Mouse (Mus musculus): ENCODE results near the gene Rpa1. TPM values are rescaled to one million over a fixed set of nuclear protein-coding genes. Genes with fewer than 3 reads are reported as not detected.

Rpa1 gene
- total and polyA plus RNA-seq, 2 experiments = 10.5 to 21.4 TPM

DNA sequence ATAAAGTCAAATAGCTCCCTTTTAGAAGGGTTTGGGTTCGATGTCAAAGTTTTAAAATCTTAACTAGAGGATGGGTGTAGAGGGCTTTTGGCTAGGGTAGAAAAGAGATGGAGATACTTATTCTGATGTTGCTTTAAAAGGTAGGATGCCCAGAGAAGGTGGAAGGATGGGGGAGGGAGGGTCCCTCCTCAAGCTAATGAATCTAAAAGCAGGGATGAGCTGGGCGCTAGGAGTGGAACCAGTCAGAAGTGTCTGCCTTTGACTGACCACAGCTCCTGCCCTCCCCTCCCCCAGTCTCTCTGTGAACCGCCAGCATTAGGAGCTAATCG lies 69.1 kb downstream of the Rpa1 start:
- Histone ChIP-seq H3K9ac (ENCODE audit: low read depth, low read length) (peak overlapping the region; percentile 35; the same call in 1 of the 2 replicates), H3K36me3 (ENCODE audit: control insufficient read depth, insufficient read depth, low read length) (no peaks in the 10 kb centered on the region), H3K27me3 (ENCODE audit: control insufficient read depth, insufficient read depth, low read length) (no peaks in the 10 kb centered on the region), H3K27ac (replicated peaks; ENCODE audit: insufficient read depth, low read depth, low read length) (no peak overlapping the region), H3K79me2 (ENCODE audit: control insufficient read depth, insufficient read depth, low read length) (no peaks in the 10 kb centered on the region), H3K4me1 (ENCODE audit: control insufficient read depth, insufficient read depth, low read length) (peaks cover 2% of the 10 kb centered on the region), H3K4me3 (ENCODE audit: insufficient read depth, low read depth, low read length) (no peak overlapping the region)
- no peak for DNase-seq (ENCODE audit: extremely low read depth, low read depth, low spot score)
- WGBS = 36% methylated on average over 4 of the region's 4 CpGs
- TF ChIP-seq POLR2A (IDR thresholded peaks at IDR 0.05; ENCODE audit: extremely low read depth, insufficient read depth, low read length) (no peak), CTCF (IDR thresholded peaks at IDR 0.05; ENCODE audit: low read depth, low read length) (no peak)

DNA sequence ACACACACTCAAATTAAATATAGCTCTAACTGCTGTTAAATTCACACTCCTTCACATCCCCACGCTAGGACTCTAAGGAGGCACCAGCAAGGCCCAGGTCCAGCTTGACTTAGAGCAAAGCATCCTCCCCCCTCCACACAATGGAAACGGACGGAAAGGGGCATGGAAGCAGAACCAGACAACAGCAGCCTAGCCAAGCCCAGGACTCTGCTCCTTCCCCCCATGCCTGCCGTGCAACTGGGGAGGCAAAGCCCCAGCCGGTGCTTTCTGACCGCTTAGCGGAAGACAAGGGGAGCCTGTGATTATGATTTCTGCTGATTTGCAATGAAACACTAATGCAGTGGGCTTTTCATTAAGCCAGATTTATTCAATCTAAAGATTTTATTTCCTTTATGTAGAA lies 70.0 kb downstream of the Rpa1 start:
- no peak for TF ChIP-seq CTCF (IDR thresholded peaks at IDR 0.05; ENCODE audit: low read depth, low read length)
- no peak for TF ChIP-seq POLR2A (IDR thresholded peaks at IDR 0.05; ENCODE audit: extremely low read depth, insufficient read depth, low read length)
- H3K4me3 ChIP-seq (ENCODE audit: insufficient read depth, low read depth, low read length) = no peak overlapping the region
- no peaks in the 10 kb centered on the region for H3K36me3 ChIP-seq (ENCODE audit: control insufficient read depth, insufficient read depth, low read length)
- no peak overlapping the region for H3K9ac ChIP-seq (ENCODE audit: low read depth, low read length)
- no peak for DNase-seq (ENCODE audit: extremely low read depth, low read depth, low spot score)
- no peak overlapping the region for H3K27ac ChIP-seq (replicated peaks; ENCODE audit: insufficient read depth, low read depth, low read length)
- 95% methylated on average over 7 of the region's 7 CpGs for WGBS
- peaks cover 2% of the 10 kb centered on the region for H3K4me1 ChIP-seq (ENCODE audit: control insufficient read depth, insufficient read depth, low read length)
- H3K27me3 ChIP-seq (ENCODE audit: control insufficient read depth, insufficient read depth, low read length) = no peaks in the 10 kb centered on the region
- no peaks in the 10 kb centered on the region for H3K79me2 ChIP-seq (ENCODE audit: control insufficient read depth, insufficient read depth, low read length)

DNA sequence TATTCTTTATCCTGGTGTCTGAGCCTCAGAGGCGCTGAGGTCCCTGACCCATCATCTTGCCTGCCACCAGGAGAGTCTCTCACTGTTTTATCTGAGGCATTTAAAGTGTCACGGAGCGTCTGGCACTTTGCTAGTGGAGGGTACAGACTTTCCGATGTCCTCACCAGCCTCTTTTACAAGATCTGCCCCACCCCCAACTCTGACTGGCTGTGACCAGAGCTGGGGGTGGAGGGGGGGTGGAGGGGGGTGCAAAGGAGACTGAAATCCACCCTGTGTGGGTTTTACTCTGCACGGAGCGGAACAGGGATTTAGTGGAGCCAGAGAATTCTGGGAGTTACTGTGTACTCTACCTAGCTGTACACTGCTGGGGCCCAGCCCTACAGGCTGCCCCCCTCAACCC lies 73.1 kb downstream of the Rpa1 start:
- Histone ChIP-seq H3K9ac (ENCODE audit: low read depth, low read length) (no peak overlapping the region), H3K27ac (replicated peaks; ENCODE audit: insufficient read depth, low read depth, low read length) (no peak overlapping the region), H3K27me3 (ENCODE audit: control insufficient read depth, insufficient read depth, low read length) (no peaks in the 10 kb centered on the region), H3K36me3 (ENCODE audit: control insufficient read depth, insufficient read depth, low read length) (no peaks in the 10 kb centered on the region), H3K4me3 (ENCODE audit: insufficient read depth, low read depth, low read length) (no peak overlapping the region), H3K4me1 (ENCODE audit: control insufficient read depth, insufficient read depth, low read length) (peaks cover 4% of the 10 kb centered on the region), H3K79me2 (ENCODE audit: control insufficient read depth, insufficient read depth, low read length) (no peaks in the 10 kb centered on the region)
- 81% methylated on average over 6 of the region's 6 CpGs for WGBS
- DNase-seq (ENCODE audit: extremely low read depth, low read depth, low spot score) = no peak
- no peak for TF ChIP-seq POLR2A (IDR thresholded peaks at IDR 0.05; ENCODE audit: extremely low read depth, insufficient read depth, low read length)
- TF ChIP-seq CTCF (IDR thresholded peaks at IDR 0.05; ENCODE audit: low read depth, low read length) = no peak

- H3K4me3 ChIP-seq (ENCODE audit: insufficient read depth, low read depth, low read length) = no peak overlapping the region
- H3K27ac ChIP-seq (replicated peaks; ENCODE audit: insufficient read depth, low read depth, low read length) = no peak overlapping the region
- no peaks in the 10 kb centered on the region for H3K79me2 ChIP-seq (ENCODE audit: control insufficient read depth, insufficient read depth, low read length)
- TF ChIP-seq CTCF (IDR thresholded peaks at IDR 0.05; ENCODE audit: low read depth, low read length) = no peak
- TF ChIP-seq POLR2A (IDR thresholded peaks at IDR 0.05; ENCODE audit: extremely low read depth, insufficient read depth, low read length) = no peak
- H3K36me3 ChIP-seq (ENCODE audit: control insufficient read depth, insufficient read depth, low read length) = no peaks in the 10 kb centered on the region
- H3K27me3 ChIP-seq (ENCODE audit: control insufficient read depth, insufficient read depth, low read length) = no peaks in the 10 kb centered on the region
- no peak overlapping the region for H3K9ac ChIP-seq (ENCODE audit: low read depth, low read length)
- 70% methylated on average over 8 of the region's 8 CpGs for WGBS
- DNase-seq (ENCODE audit: extremely low read depth, low read depth, low spot score) = no peak
- peaks cover 3% of the 10 kb centered on the region for H3K4me1 ChIP-seq (ENCODE audit: control insufficient read depth, insufficient read depth, low read length)
These were observed 74.7 kb downstream of the Rpa1 start for GRCm38 (mm10) chr11:75273466-75273865.

GRCm38 (mm10) chr11:75270985-75271434 lies 77.1 kb downstream of the Rpa1 start:
- Histone ChIP-seq H3K4me1 (ENCODE audit: control insufficient read depth, insufficient read depth, low read length) (peaks cover 6% of the 10 kb centered on the region; the same call in 1 of the 2 replicates), H3K79me2 (ENCODE audit: control insufficient read depth, insufficient read depth, low read length) (no peaks in the 10 kb centered on the region), H3K36me3 (ENCODE audit: control insufficient read depth, insufficient read depth, low read length) (no peaks in the 10 kb centered on the region), H3K27ac (replicated peaks; ENCODE audit: insufficient read depth, low read depth, low read length) (no peak overlapping the region), H3K4me3 (ENCODE audit: insufficient read depth, low read depth, low read length) (peak overlapping the region; percentile 29; the same call in 1 of the 2 replicates), H3K9ac (ENCODE audit: low read depth, low read length) (0 out of 2 replicates have a peak overlapping the region, but pooled peaks have one; percentile 4), H3K27me3 (ENCODE audit: control insufficient read depth, insufficient read depth, low read length) (no peaks in the 10 kb centered on the region)
- TF ChIP-seq POLR2A (IDR thresholded peaks at IDR 0.05; ENCODE audit: extremely low read depth, insufficient read depth, low read length) (no peak), CTCF (IDR thresholded peaks at IDR 0.05; ENCODE audit: low read depth, low read length) (no peak)
- DNase-seq (ENCODE audit: extremely low read depth, low read depth, low spot score) = peak; percentile 80
- 22% methylated on average over 7 of the region's 7 CpGs for WGBS

GRCm38 (mm10) chr11:75270276-75270984 lies 77.7 kb downstream of the Rpa1 start:
- Histone ChIP-seq H3K4me1 (ENCODE audit: control insufficient read depth, insufficient read depth, low read length) (peaks cover 6% of the 10 kb centered on the region; the same call in 1 of the 2 replicates), H3K9ac (ENCODE audit: low read depth, low read length) (no peak overlapping the region), H3K27me3 (ENCODE audit: control insufficient read depth, insufficient read depth, low read length) (no peaks in the 10 kb centered on the region), H3K79me2 (ENCODE audit: control insufficient read depth, insufficient read depth, low read length) (no peaks in the 10 kb centered on the region), H3K4me3 (ENCODE audit: insufficient read depth, low read depth, low read length) (no peak overlapping the region), H3K36me3 (ENCODE audit: control insufficient read depth, insufficient read depth, low read length) (no peaks in the 10 kb centered on the region), H3K27ac (replicated peaks; ENCODE audit: insufficient read depth, low read depth, low read length) (no peak overlapping the region)
- no peak for DNase-seq (ENCODE audit: extremely low read depth, low read depth, low spot score)
- no peak for TF ChIP-seq POLR2A (IDR thresholded peaks at IDR 0.05; ENCODE audit: extremely low read depth, insufficient read depth, low read length)
- no peak for TF ChIP-seq CTCF (IDR thresholded peaks at IDR 0.05; ENCODE audit: low read depth, low read length)
- WGBS = 90% methylated on average over 8 of the region's 8 CpGs
